Mouse (Mus musculus): ENCODE data around the gene Swap70.

GRCm38 (mm10) chr7:110267014-110267413, 45.5 kb downstream of the Swap70 start:
- TF ChIP-seq CTCF (IDR thresholded peaks at IDR 0.05; ENCODE audit: low read depth) (no peak), EP300 (IDR thresholded peaks at IDR 0.05; ENCODE audit: low read depth) (no peak)

Measured in liver, embryonic 14.5 days (tissue).